Mouse (Mus musculus): ENCODE measurements around the gene Ddx31. TPM values are rescaled to one million over a fixed set of nuclear protein-coding genes. Genes with fewer than 3 reads are reported as not detected.

The Ddx31 gene
- 18.6 TPM for polyA plus RNA-seq (2017; shearing (Covaris generic))

DNA sequence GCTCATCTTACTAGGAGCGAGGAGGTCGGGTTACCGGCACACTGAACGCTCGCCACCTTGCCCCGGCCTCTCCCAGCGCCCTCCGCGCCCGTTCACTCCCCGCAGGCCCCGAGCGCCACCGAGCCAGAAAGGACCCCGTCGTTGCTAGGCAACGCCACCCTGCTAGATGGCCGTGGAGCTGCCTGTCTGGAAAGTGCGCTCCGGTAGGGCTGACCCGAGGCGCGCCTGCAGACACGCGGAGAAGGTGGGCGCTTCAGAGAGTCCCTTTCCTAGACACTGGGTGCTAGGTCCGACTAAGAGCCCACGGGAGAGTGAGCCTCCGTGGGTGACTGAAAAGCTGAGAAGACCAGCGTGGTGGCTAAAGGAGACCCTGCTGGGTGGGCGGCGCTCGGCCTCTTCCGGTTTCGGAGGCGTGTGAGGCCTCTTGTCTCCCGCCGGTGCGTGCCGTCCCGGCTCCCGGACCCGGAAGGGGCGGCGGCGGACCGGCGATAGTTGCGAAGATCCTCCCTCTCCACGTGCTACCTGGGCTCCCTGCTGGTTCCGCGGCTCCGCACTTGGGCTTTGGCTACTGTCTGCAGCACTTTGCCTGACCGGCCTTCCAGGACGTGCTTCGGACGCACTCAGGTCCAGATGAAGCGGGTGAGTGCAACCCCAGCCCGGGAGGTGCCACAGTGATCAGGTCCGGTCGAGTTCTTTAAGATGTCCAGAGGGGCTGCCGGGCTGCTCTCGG is at the start of gene Ddx31, which contains the start of gene Gtf3c4:
TSS of gene Ddx31 (plus strand) at position 185 of the 730 bp plus-strand sequence.
TSS of gene Gtf3c4 (minus strand) at position 139 of the 730 bp plus-strand sequence.

DNA sequence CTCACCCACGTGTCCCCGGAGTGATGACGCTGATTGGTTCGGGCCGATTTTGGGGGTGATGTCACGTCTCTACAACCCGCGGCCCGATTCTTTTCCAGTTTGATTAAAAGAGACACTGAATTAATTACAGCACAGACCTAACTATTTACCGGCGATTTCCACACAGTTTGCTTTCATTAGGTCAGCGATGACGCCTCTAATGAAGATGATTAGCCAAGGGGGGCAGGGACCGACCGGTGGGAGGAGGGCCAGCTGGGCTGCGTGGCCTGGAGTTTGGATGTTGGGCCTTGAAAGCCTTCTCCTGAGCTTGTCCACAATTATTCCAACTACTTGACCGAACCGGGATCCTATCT is 76.3 kb downstream of the Ddx31 start, which contains the start of gene Barhl1:
TSS of gene Barhl1 (minus strand) at position 156 of the 353 bp plus-strand sequence.

Other genes with a start within 250 kb of the Ddx31 start
- gene Gfi1b, start 218.4 kb upstream of the Ddx31 start, polyA plus RNA-seq (2017; shearing (Covaris generic)), result 0.62 TPM
- 26.6 TPM for gene Tsc1, start 199.2 kb upstream of the Ddx31 start, polyA plus RNA-seq (2017; shearing (Covaris generic))
- gene Spaca9, start 140.7 kb upstream of the Ddx31 start, polyA plus RNA-seq (2017; shearing (Covaris generic)), result not detected
- gene Ak8, start 140.2 kb upstream of the Ddx31 start, polyA plus RNA-seq (2017; shearing (Covaris generic)), result not detected
- 10.8 TPM for gene Gtf3c4, start within 50 bp of the Ddx31 start, polyA plus RNA-seq (2017; shearing (Covaris generic))
- not detected for gene Barhl1, start 76.3 kb downstream of the Ddx31 start, polyA plus RNA-seq (2017; shearing (Covaris generic))
- gene Cfap77, start 214.7 kb downstream of the Ddx31 start, polyA plus RNA-seq (2017; shearing (Covaris generic)), result not detected
- 10.2 TPM for gene Ttf1, start 219.9 kb downstream of the Ddx31 start, polyA plus RNA-seq (2017; shearing (Covaris generic))